Mouse (Mus musculus): ENCODE results near the gene Hck. TPM values are rescaled to one million over a fixed set of nuclear protein-coding genes. Genes with fewer than 3 reads are reported as not detected.

Gene Hck
- polyA plus RNA-seq (2012; rRNA removed), result 4.9 and 6.5 TPM in 2 replicates

GRCm38 (mm10) chr2:153108313-153109264, at the start of gene Hck:
TSS of gene Hck (plus strand) at chr2:153108468.

GRCm38 (mm10) chr2:153065747-153066508, 42.3 kb upstream of the Hck start, which contains the start of gene Ccm2l:
TSS of gene Ccm2l (plus strand) at chr2:153065955.

GRCm38 (mm10) chr2:153160844-153161683, 52.8 kb downstream of the Hck start, which contains the start of gene Tm9sf4:
TSS of gene Tm9sf4 (plus strand) at chr2:153161303.

Other genes starting within 250 kb of the Hck start
- 0.05 and 0.56 TPM in 2 replicates for gene Mylk2, start 197.1 kb upstream of the Hck start, polyA plus RNA-seq (2012; rRNA removed)
- 3.5 TPM in 2 replicates for gene Foxs1, start 175.3 kb upstream of the Hck start, polyA plus RNA-seq (2012; rRNA removed)
- 29.4 and 31.8 TPM in 2 replicates for gene Dusp15, start 156.8 kb upstream of the Hck start, polyA plus RNA-seq (2012; rRNA removed)
- 6.4 and 7.7 TPM in 2 replicates for gene Ttll9, start 146.0 kb upstream of the Hck start, polyA plus RNA-seq (2012; rRNA removed)
- gene Pdrg1, start 93.0 kb upstream of the Hck start, polyA plus RNA-seq (2012; rRNA removed), result 179 and 180 TPM in 2 replicates
- gene Xkr7, start 76.6 kb upstream of the Hck start, polyA plus RNA-seq (2012; rRNA removed), result 10.2 and 10.7 TPM in 2 replicates
- 8.0 and 9.5 TPM in 2 replicates for gene Ccm2l, start 42.5 kb upstream of the Hck start, polyA plus RNA-seq (2012; rRNA removed)
- 53.8 and 57.1 TPM in 2 replicates for gene Tm9sf4, start 52.8 kb downstream of the Hck start, polyA plus RNA-seq (2012; rRNA removed)
- 47.1 and 48.3 TPM in 2 replicates for gene Tspyl3, start 117.0 kb downstream of the Hck start, polyA plus RNA-seq (2012; rRNA removed)
- 5.0 and 5.1 TPM in 2 replicates for gene Plagl2, start 133.0 kb downstream of the Hck start, polyA plus RNA-seq (2012; rRNA removed)
- gene Pofut1, start 133.1 kb downstream of the Hck start, polyA plus RNA-seq (2012; rRNA removed), result 19.0 and 19.2 TPM in 2 replicates
- 45.3 and 45.9 TPM in 2 replicates for gene Kif3b, start 182.9 kb downstream of the Hck start, polyA plus RNA-seq (2012; rRNA removed)
- 26.0 and 26.9 TPM in 2 replicates for gene Asxl1, start 237.4 kb downstream of the Hck start, polyA plus RNA-seq (2012; rRNA removed)

Data from central nervous system, embryonic 18 days (tissue).